Mouse (Mus musculus): ENCODE measurements at regions not wholly inside any gene's neighbourhood (a gene's known extent, or its start where the extent isn't known, plus 50 kb on each side); places are given as distances from the start of the nearest gene placed in this dataset.

DNA sequence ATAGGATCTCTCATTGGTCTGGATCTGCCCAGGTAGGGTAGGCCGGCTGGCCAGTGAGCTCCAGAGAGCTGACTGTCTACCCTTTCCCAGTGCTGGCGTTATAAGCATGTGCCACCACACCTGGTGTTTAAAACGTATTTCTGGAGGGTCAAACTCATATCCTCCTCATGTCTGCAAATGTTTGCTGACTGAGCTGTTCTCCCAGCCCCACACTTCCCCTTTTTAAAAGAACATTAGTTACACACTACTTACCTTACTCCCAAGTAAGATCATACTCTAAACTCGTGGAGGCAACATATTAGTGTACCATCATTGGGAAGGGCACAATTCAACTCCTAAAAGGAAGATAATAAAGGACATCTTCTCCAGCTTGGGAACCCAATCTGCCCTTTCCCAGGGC is 126.6 kb upstream of the Id2 start:
- H3K9me3 ChIP-seq (ENCODE audit: control insufficient read depth, low read length): no peaks in the 10 kb centered on the region
- no peak overlapping the region for H3K27ac ChIP-seq (ENCODE audit: low read depth, low read length)
- no peaks in the 10 kb centered on the region for H3K4me1 ChIP-seq (ENCODE audit: control insufficient read depth, insufficient read depth, low read length)
- no peak overlapping the region for H3K9ac ChIP-seq (replicated peaks; ENCODE audit: low read depth, low read length)
- H3K4me2 ChIP-seq (ENCODE audit: low read depth, low read length): no peak overlapping the region
- H3K36me3 ChIP-seq (ENCODE audit: control insufficient read depth, insufficient read depth, low read length): no peaks in the 10 kb centered on the region
- WGBS: 90% methylated on average over 4 of the region's 4 CpGs
- H3K27me3 ChIP-seq (ENCODE audit: control insufficient read depth, insufficient read depth, low read length): no peaks in the 10 kb centered on the region
- no peak overlapping the region for H3K4me3 ChIP-seq (ENCODE audit: low read depth, low read length)
- no peak for ATAC-seq (ENCODE audit: low read depth)

DNA sequence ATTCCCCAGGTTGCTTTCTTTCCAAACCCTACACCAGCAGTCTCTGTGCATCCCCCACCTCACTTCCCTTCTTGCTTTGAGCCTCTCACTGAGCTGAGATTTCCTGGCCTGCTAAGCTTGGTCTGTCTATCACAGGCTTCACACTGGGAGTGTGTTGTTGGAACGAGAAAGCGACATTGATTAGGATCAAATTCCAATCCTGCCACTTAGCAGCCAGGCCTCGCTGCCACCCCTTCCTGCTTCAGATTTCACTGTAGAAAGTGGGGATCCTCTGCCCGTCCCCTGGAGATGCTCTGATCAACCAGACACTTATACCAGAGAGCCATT is 123.8 kb upstream of the Id2 start:
- H3K36me3 ChIP-seq (ENCODE audit: control insufficient read depth, insufficient read depth, low read length): no peaks in the 10 kb centered on the region
- ATAC-seq (ENCODE audit: low read depth): no peak
- H3K27me3 ChIP-seq (ENCODE audit: control insufficient read depth, insufficient read depth, low read length): no peaks in the 10 kb centered on the region
- no peak overlapping the region for H3K27ac ChIP-seq (ENCODE audit: low read depth, low read length)
- no peaks in the 10 kb centered on the region for H3K4me1 ChIP-seq (ENCODE audit: control insufficient read depth, insufficient read depth, low read length)
- no peak overlapping the region for H3K9ac ChIP-seq (replicated peaks; ENCODE audit: low read depth, low read length)
- no peaks in the 10 kb centered on the region for H3K9me3 ChIP-seq (ENCODE audit: control insufficient read depth, low read length)
- H3K4me2 ChIP-seq (ENCODE audit: low read depth, low read length): no peak overlapping the region
- WGBS: 41% methylated on average over 4 of the region's 4 CpGs
- no peak overlapping the region for H3K4me3 ChIP-seq (ENCODE audit: low read depth, low read length)

DNA sequence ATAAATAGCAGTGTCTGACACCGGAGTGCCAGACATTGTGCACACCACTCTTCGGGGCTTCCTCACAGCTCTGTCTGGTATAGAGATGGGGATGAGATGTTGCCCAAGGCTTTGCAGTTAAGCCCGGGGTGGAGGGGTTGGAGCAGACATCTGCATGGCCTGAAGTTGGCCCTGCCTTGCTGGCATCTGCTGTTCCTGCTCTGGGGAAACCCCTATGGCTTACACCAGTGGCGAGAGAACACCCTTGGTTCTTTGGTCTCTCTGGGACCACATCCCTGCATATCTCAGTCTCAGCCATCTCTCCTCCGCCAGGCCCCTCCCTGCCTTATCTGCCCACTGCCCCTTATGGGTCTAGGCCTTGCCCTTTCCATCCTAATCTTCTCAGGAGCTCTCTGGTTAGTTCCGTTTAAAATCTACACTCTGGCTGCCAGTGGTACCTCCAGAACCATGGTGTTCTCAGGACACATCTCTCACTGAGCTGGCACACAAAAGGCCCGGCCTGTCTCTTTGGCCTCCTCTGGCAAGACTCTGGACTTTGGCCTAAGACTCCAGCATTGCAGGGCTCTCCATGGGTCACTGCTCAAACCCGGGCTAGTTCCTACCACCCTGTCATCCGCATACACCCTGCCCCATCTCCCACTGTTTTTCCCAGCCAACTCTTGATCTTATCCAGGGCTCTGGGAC is 123.3 kb upstream of the Id2 start:
- Histone ChIP-seq H3K9ac (replicated peaks; ENCODE audit: low read depth, low read length) (no peak overlapping the region), H3K36me3 (ENCODE audit: control insufficient read depth, insufficient read depth, low read length) (no peaks in the 10 kb centered on the region), H3K4me1 (ENCODE audit: control insufficient read depth, insufficient read depth, low read length) (no peaks in the 10 kb centered on the region), H3K9me3 (ENCODE audit: control insufficient read depth, low read length) (no peaks in the 10 kb centered on the region), H3K4me2 (ENCODE audit: low read depth, low read length) (no peak overlapping the region), H3K27ac (ENCODE audit: low read depth, low read length) (no peak overlapping the region), H3K4me3 (ENCODE audit: low read depth, low read length) (no peak overlapping the region), H3K27me3 (ENCODE audit: control insufficient read depth, insufficient read depth, low read length) (no peaks in the 10 kb centered on the region)
- no peak for ATAC-seq (ENCODE audit: low read depth)
- WGBS: 87% methylated on average over 9 of the region's 9 CpGs

DNA sequence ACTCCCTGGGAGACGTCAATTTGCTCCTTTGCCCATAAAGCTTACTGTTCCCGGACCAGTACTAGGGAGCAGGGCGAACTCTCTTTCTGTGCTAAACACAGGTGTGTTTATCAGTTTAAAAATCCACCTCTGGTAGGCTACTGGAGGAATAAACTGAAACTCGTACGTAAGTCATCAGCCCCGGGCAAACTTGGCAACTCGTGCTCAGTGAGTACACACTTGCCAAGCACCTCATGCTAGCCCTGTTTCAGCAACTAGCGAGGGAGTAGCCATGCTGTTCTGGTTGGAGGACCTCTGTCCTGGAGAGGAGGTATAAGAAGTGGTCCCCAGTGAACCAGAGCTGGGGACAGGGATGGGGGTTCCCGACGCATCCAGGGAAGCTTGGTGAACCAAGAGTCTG is 122.6 kb upstream of the Id2 start:
- Histone ChIP-seq H3K9me3 (ENCODE audit: control insufficient read depth, low read length) (no peaks in the 10 kb centered on the region), H3K9ac (replicated peaks; ENCODE audit: low read depth, low read length) (no peak overlapping the region), H3K4me1 (ENCODE audit: control insufficient read depth, insufficient read depth, low read length) (no peaks in the 10 kb centered on the region), H3K4me3 (ENCODE audit: low read depth, low read length) (no peak overlapping the region), H3K27me3 (ENCODE audit: control insufficient read depth, insufficient read depth, low read length) (no peaks in the 10 kb centered on the region), H3K27ac (ENCODE audit: low read depth, low read length) (no peak overlapping the region), H3K4me2 (ENCODE audit: low read depth, low read length) (no peak overlapping the region), H3K36me3 (ENCODE audit: control insufficient read depth, insufficient read depth, low read length) (no peaks in the 10 kb centered on the region)
- no peak for ATAC-seq (ENCODE audit: low read depth)
- 85% methylated on average over 10 of the region's 10 CpGs for WGBS

DNA sequence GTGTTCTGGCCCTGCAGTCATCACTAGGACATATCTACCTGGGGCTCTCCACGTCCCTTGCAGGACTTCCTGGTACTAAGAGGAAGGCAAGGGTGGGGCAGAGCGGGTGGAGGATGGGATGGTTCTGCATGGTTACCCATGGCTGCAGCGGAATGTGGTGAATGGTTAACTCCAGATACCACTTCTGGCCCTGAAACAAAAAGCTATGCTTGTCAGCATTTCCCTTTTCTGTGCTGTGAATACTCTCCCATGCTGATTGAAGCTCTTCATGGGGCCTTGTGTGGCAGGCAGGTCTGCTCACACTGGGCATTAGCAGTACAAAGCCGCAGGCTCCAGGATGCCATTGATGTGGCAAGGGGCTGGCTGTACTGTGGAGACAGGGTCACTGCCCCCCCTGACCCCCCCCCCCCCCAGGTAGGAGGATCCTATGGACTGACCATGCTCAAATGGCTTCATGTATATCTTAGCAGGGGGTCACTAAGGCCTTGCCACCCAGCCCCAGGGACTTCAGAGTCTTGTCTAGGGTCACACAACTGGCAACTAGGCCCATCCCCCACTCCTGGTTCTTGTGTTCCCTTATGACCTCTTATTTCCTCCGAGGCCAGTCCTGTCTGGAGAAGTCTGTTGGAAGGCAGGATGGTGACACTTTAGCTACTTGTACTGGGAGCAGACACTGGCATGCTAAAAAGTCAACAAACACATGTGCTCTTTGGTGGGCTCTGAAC is 120.0 kb upstream of the Id2 start:
- Histone ChIP-seq H3K9me3 (ENCODE audit: control insufficient read depth, low read length) (no peaks in the 10 kb centered on the region), H3K4me2 (ENCODE audit: low read depth, low read length) (no peak overlapping the region), H3K36me3 (ENCODE audit: control insufficient read depth, insufficient read depth, low read length) (no peaks in the 10 kb centered on the region), H3K27me3 (ENCODE audit: control insufficient read depth, insufficient read depth, low read length) (no peaks in the 10 kb centered on the region), H3K4me1 (ENCODE audit: control insufficient read depth, insufficient read depth, low read length) (no peaks in the 10 kb centered on the region), H3K9ac (replicated peaks; ENCODE audit: low read depth, low read length) (no peak overlapping the region), H3K4me3 (ENCODE audit: low read depth, low read length) (no peak overlapping the region), H3K27ac (ENCODE audit: low read depth, low read length) (no peak overlapping the region)
- ATAC-seq (ENCODE audit: low read depth): no peak
- WGBS: 38% methylated on average over 5 of the region's 5 CpGs

DNA sequence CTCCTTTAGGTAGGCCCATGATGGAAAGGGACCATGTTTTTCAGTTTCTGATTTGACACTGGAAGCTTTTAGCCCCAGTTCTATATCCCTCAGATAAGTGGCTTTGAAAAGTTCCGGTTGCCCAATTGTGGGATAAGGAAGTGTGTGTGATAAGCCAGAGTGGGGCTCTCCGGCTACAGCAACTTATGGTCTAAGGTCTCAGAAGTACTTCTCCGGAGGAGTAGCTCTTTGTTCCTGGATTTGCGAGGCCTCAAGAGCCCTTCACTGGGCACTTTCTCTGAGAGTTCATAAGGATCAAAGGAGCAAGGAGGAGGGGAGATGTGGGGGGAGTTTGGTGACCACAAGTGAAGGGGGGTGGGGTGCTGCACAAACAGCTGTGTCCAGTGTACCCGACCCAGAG is 118.3 kb upstream of the Id2 start:
- 69% methylated on average over 5 of the region's 5 CpGs for WGBS
- H3K9ac ChIP-seq (replicated peaks; ENCODE audit: low read depth, low read length): no peak overlapping the region
- H3K4me2 ChIP-seq (ENCODE audit: low read depth, low read length): no peak overlapping the region
- ATAC-seq (ENCODE audit: low read depth): no peak
- no peaks in the 10 kb centered on the region for H3K4me1 ChIP-seq (ENCODE audit: control insufficient read depth, insufficient read depth, low read length)
- H3K36me3 ChIP-seq (ENCODE audit: control insufficient read depth, insufficient read depth, low read length): no peaks in the 10 kb centered on the region
- H3K4me3 ChIP-seq (ENCODE audit: low read depth, low read length): no peak overlapping the region
- H3K27ac ChIP-seq (ENCODE audit: low read depth, low read length): no peak overlapping the region
- H3K9me3 ChIP-seq (ENCODE audit: control insufficient read depth, low read length): no peaks in the 10 kb centered on the region
- no peaks in the 10 kb centered on the region for H3K27me3 ChIP-seq (ENCODE audit: control insufficient read depth, insufficient read depth, low read length)

DNA sequence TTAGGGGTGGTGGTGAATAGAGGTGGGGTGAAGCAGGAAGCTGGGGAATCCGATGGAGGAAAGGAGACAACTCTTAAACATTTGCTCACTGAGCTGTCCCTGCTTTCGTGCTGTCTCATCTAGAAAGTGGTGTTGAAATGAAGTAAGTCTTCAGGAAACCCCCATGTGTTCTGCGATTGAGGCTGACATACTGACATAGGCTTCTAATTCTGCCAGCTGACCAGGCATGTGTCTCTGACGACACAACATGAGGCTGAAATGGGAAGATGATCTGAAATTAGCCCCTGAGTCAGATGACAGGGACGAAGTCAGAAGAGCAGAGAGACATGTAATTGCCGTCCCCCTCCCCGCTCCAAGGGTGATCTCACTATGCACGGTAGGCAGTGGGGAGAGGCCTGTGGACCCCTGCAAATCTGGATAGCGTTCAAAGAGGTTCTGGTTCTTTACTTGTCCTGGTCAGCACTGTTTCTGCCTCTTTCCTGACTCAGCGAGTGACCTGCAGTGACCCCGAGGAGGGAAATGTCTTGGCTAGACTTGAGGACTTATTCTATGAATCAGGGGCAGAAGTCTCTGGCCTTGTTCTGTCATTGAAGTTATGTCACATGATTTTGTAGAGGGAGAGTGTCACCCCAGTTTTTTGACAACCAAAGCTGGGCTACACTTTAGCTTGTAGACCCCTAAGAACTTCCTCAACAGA is 117.0 kb upstream of the Id2 start:
- no peak overlapping the region for H3K4me3 ChIP-seq (ENCODE audit: low read depth, low read length)
- no peak overlapping the region for H3K27ac ChIP-seq (ENCODE audit: low read depth, low read length)
- ATAC-seq (ENCODE audit: low read depth): no peak
- H3K9ac ChIP-seq (replicated peaks; ENCODE audit: low read depth, low read length): no peak overlapping the region
- H3K27me3 ChIP-seq (ENCODE audit: control insufficient read depth, insufficient read depth, low read length): no peaks in the 10 kb centered on the region
- 85% methylated on average over 11 of the region's 11 CpGs for WGBS
- H3K4me2 ChIP-seq (ENCODE audit: low read depth, low read length): no peak overlapping the region
- no peaks in the 10 kb centered on the region for H3K4me1 ChIP-seq (ENCODE audit: control insufficient read depth, insufficient read depth, low read length)
- no peaks in the 10 kb centered on the region for H3K9me3 ChIP-seq (ENCODE audit: control insufficient read depth, low read length)
- no peaks in the 10 kb centered on the region for H3K36me3 ChIP-seq (ENCODE audit: control insufficient read depth, insufficient read depth, low read length)

DNA sequence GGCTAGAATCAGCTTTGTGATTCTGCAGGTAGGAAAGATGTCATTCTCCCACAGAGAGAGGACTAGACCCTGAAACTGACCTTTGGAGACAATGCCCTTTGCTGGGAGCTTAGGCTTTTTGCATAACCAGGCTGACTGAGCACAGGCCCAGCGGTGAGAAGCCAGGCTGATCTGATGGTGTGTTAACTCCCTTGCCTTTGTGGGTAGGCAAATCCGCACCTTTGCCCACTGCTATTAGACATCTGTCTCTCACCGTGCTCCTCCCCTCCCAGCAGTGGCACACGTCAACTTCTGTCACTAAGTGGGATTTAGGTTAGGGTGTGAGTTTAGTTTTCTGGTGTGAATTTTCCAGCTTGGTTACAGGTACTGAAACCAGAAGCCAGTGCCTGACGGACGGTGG is 114.4 kb upstream of the Id2 start:
- Histone ChIP-seq H3K4me2 (ENCODE audit: low read depth, low read length) (no peak overlapping the region), H3K27me3 (ENCODE audit: control insufficient read depth, insufficient read depth, low read length) (no peaks in the 10 kb centered on the region), H3K9me3 (ENCODE audit: control insufficient read depth, low read length) (no peaks in the 10 kb centered on the region), H3K36me3 (ENCODE audit: control insufficient read depth, insufficient read depth, low read length) (no peaks in the 10 kb centered on the region), H3K4me3 (ENCODE audit: low read depth, low read length) (no peak overlapping the region), H3K9ac (replicated peaks; ENCODE audit: low read depth, low read length) (no peak overlapping the region), H3K4me1 (ENCODE audit: control insufficient read depth, insufficient read depth, low read length) (no peaks in the 10 kb centered on the region), H3K27ac (ENCODE audit: low read depth, low read length) (no peak overlapping the region)
- WGBS: 85% methylated on average over 6 of the region's 6 CpGs
- ATAC-seq (ENCODE audit: low read depth): no peak

GRCm38 (mm10) chr12:25210597-25210996 is 113.7 kb upstream of the Id2 start:
- Histone ChIP-seq H3K4me2 (ENCODE audit: low read depth, low read length) (no peak overlapping the region), H3K36me3 (ENCODE audit: control insufficient read depth, insufficient read depth, low read length) (no peaks in the 10 kb centered on the region), H3K9me3 (ENCODE audit: control insufficient read depth, low read length) (no peaks in the 10 kb centered on the region), H3K27me3 (ENCODE audit: control insufficient read depth, insufficient read depth, low read length) (no peaks in the 10 kb centered on the region), H3K9ac (replicated peaks; ENCODE audit: low read depth, low read length) (no peak overlapping the region), H3K27ac (ENCODE audit: low read depth, low read length) (no peak overlapping the region), H3K4me3 (ENCODE audit: low read depth, low read length) (no peak overlapping the region), H3K4me1 (ENCODE audit: control insufficient read depth, insufficient read depth, low read length) (no peaks in the 10 kb centered on the region)
- no peak for ATAC-seq (ENCODE audit: low read depth)
- WGBS: 91% methylated on average over 3 of the region's 3 CpGs
